Mouse (Mus musculus) hindbrain, embryonic 15.5 days (tissue): Measurements from ENCODE around the gene Vmn2r91. TPM values are rescaled to one million over a fixed set of nuclear protein-coding genes. Genes with fewer than 3 reads are reported as not detected.
"Not testable (repeated sequence)": the region's sequence is repeated elsewhere in the genome, so short reads cannot be mapped to it uniquely, and the experiment has no call there.

Experiments
- ATAC-seq: fragments of 200-750 bp; cut with Nextera tagmentation; 2 replicates; pipeline ENCODE4 v1.8.0; 2017; ENCODE audit warnings: low read depth, moderate number of reproducible peaks, moderate TSS enrichment; ENCODE audit not compliant: low FRiP score
- H3K27ac ChIP-seq: fragments of 300-500 bp; sonication (generic); replicated peaks from 2 replicates; pipeline ENCODE4 v1.5.1; 2015; ENCODE audit warnings: mild to moderate bottlenecking, inconsistent platforms
- H3K27me3 ChIP-seq: fragments of 300-500 bp; sonication (generic); 2 replicates; pipeline ENCODE4 v1.6.1; 2015; ENCODE audit warnings: control low read depth, inconsistent platforms
- H3K36me3 ChIP-seq: fragments of 300-500 bp; sonication (generic); 2 replicates; pipeline ENCODE4 v1.6.1; 2015; ENCODE audit warnings: control low read depth, inconsistent platforms
- H3K4me1 ChIP-seq: fragments of 300-500 bp; sonication (generic); replicated peaks from 2 replicates; pipeline ENCODE4 v1.6.1; 2015; ENCODE audit warnings: control low read depth, inconsistent platforms
- H3K4me2 ChIP-seq: fragments of 300-500 bp; sonication (generic); 2 replicates; pipeline ENCODE4 v1.6.1; 2015; ENCODE audit warnings: moderate library complexity, mild to moderate bottlenecking, inconsistent platforms
- H3K4me3 ChIP-seq: fragments of 300-500 bp; sonication (generic); 2 replicates; pipeline ENCODE4 v1.5.1; 2015; ENCODE audit warnings: mild to moderate bottlenecking, inconsistent platforms
- H3K9ac ChIP-seq: fragments of 300-500 bp; sonication (generic); 2 replicates; pipeline ENCODE4 v1.6.1; 2015; ENCODE audit warnings: inconsistent platforms
- H3K9me3 ChIP-seq: fragments of 300-500 bp; sonication (generic); 2 replicates; pipeline ENCODE4 v1.6.1; 2016; ENCODE audit warnings: control low read depth, inconsistent platforms
- WGBS: fragments of 180-500 bp; shearing (Covaris S2); methylation state at CpG from one replicate; pipeline ENCODE4 v1.1.7; 2015; 5-methylcytosine and 5-hydroxymethylcytosine counted together
- polyA plus RNA-seq: library from polyadenylated mRNA; unstranded; fragments of >200 nt; fragmentation: Nextera tagmentation; extraction: Ambion mirVana; gene quantifications from 2 replicates; pipeline ENCODE4 v1.2.1, GENCODE M21; 2015

Vmn2r91 gene
- not detected in 2 replicates for polyA plus RNA-seq

- H3K27ac ChIP-seq, ATAC-seq, H3K4me1 ChIP-seq, H3K9ac ChIP-seq, H3K36me3 ChIP-seq, H3K9me3 ChIP-seq, H3K27me3 ChIP-seq, H3K4me3 ChIP-seq, H3K4me2 ChIP-seq: not testable (repeated sequence)
These were observed at the start of gene Vmn2r91 for GRCm38 (mm10) chr17:18084716-18085115. Gene Vmn2r91 (plus strand): TSS chr17:18085016.

- 60% methylated on average over 2 of the region's 2 CpGs for whole genome bisulfite sequencing
- Histone ChIP-seq H3K4me2 (no peak within 1 kb of the TSS), H3K9me3 (no peaks in the 10 kb centered on the region), H3K9ac (no peak within 1 kb of the TSS), H3K4me1 (no peaks in the 10 kb centered on the region), H3K4me3 (no peak within 1 kb of the TSS), H3K27ac (no peak within 1 kb of the TSS), H3K36me3 (no peaks in the 10 kb centered on the region), H3K27me3 (no peaks in the 10 kb centered on the region)
- ATAC-seq, result no peak
These were observed 35.7 kb upstream of the Vmn2r91 start, which contains the start of gene Vmn2r124 for GRCm38 (mm10) chr17:18049124-18049523. Gene Vmn2r124 (plus strand): TSS chr17:18049424.

- H3K27me3 ChIP-seq, H3K4me1 ChIP-seq, H3K9ac ChIP-seq, H3K36me3 ChIP-seq, H3K4me2 ChIP-seq, H3K9me3 ChIP-seq, H3K27ac ChIP-seq, H3K4me3 ChIP-seq, ATAC-seq: not testable (repeated sequence)
- WGBS, result 54% methylated on average over 1 of the region's 1 CpGs
These were observed 10.8 kb downstream of the Vmn2r91 start for GRCm38 (mm10) chr17:18095626-18096025.

GRCm38 (mm10) chr17:18102265-18102664, 17.4 kb downstream of the Vmn2r91 start:
- not testable (repeated sequence) for H3K27me3 ChIP-seq, H3K4me3 ChIP-seq, H3K27ac ChIP-seq, H3K36me3 ChIP-seq, ATAC-seq, H3K9me3 ChIP-seq, H3K4me2 ChIP-seq, H3K9ac ChIP-seq, H3K4me1 ChIP-seq
- whole genome bisulfite sequencing, result 88% methylated on average over 3 of the region's 3 CpGs

GRCm38 (mm10) chr17:18151587-18151986, 66.8 kb downstream of the Vmn2r91 start, which contains the start of gene Vmn2r92:
Gene Vmn2r92 (plus strand): TSS chr17:18151887.
- H3K9ac ChIP-seq, ATAC-seq, H3K4me2 ChIP-seq, H3K36me3 ChIP-seq, H3K27ac ChIP-seq, H3K27me3 ChIP-seq, H3K9me3 ChIP-seq, H3K4me3 ChIP-seq, H3K4me1 ChIP-seq: not testable (repeated sequence)
- 76% methylated on average over 1 of the region's 1 CpGs for WGBS

- not testable (repeated sequence) for H3K9me3 ChIP-seq, H3K36me3 ChIP-seq, H3K9ac ChIP-seq, H3K27ac ChIP-seq, H3K27me3 ChIP-seq, H3K4me1 ChIP-seq, H3K4me3 ChIP-seq, ATAC-seq, H3K4me2 ChIP-seq
- 82% methylated on average over 2 of the region's 2 CpGs for WGBS
These were observed 76.4 kb downstream of the Vmn2r91 start for GRCm38 (mm10) chr17:18161194-18161593.

Other genes with a start within 250 kb of the Vmn2r91 start
- gene Has1, start 229.8 kb upstream of the Vmn2r91 start, polyA plus RNA-seq, result 1.1 TPM in 2 replicates
- gene Fpr1, start 201.1 kb upstream of the Vmn2r91 start, polyA plus RNA-seq, result 0.18 and 0.31 TPM in 2 replicates
- 0.18 TPM in 1 of 2 replicates, not detected in the other for gene Fpr2, start 197.2 kb upstream of the Vmn2r91 start, polyA plus RNA-seq
- gene Fpr3, start 197.2 kb upstream of the Vmn2r91 start, polyA plus RNA-seq, result not detected in 2 replicates
- not detected in 2 replicates for gene Fpr-rs4, start 63.3 kb upstream of the Vmn2r91 start, polyA plus RNA-seq
- not detected in 2 replicates for gene Vmn2r124, start 35.6 kb upstream of the Vmn2r91 start, polyA plus RNA-seq
- gene Vmn2r92, start 66.9 kb downstream of the Vmn2r91 start, polyA plus RNA-seq, result not detected in 2 replicates
- not detected in 2 replicates for gene Vmn2r94, start 192.7 kb downstream of the Vmn2r91 start, polyA plus RNA-seq
- not detected in 2 replicates for gene Vmn2r93, start 213.1 kb downstream of the Vmn2r91 start, polyA plus RNA-seq